Mouse (Mus musculus) retina, postnatal 7 days (tissue): ENCODE measurements around the gene Krtap28-10.
"Not testable (repeated sequence)": the region's sequence is repeated elsewhere in the genome, so short reads cannot be mapped to it uniquely, and the experiment has no call there.

Source experiments
- DNase-seq: peaks from one replicate; pipeline ENCODE4 v3.0.0-alpha.2; 2012; ENCODE audit warnings: low read depth, low spot score

Krtap28-10 gene

GRCm38 (mm10) chr1:83014477-83014876 is 27.8 kb downstream of the Krtap28-10 start:
- DNase-seq: no peak

- DNase-seq: no peak
Measured at GRCm38 (mm10) chr1:83007471-83007870, 34.8 kb downstream of the Krtap28-10 start.

GRCm38 (mm10) chr1:83006218-83007179 is 35.8 kb downstream of the Krtap28-10 start:
- DNase-seq: no peak

- DNase-seq: not testable (repeated sequence)
Measured at GRCm38 (mm10) chr1:83000306-83000705, 42.0 kb downstream of the Krtap28-10 start, which contains the start of gene Gm47959. TSS of gene Gm47959 (plus strand) at chr1:83000548.

- no peak for DNase-seq
Measured at GRCm38 (mm10) chr1:82993947-82994346, 48.3 kb downstream of the Krtap28-10 start.

GRCm38 (mm10) chr1:82992093-82992492 is 50.2 kb downstream of the Krtap28-10 start:
- no peak for DNase-seq

- no peak for DNase-seq
Measured at GRCm38 (mm10) chr1:82991596-82991995, 50.7 kb downstream of the Krtap28-10 start.
